Mouse (Mus musculus) gastrocnemius, postnatal 36 days (tissue): ENCODE measurements around the gene Lrrc26. TPM values are rescaled to one million over a fixed set of nuclear protein-coding genes. Genes with fewer than 3 reads are reported as not detected.
A peak's percentile ranks its signal among the peaks of the same experiment; 100 is the strongest.

Experiments
- DNase-seq, 2 experiments: peaks; one replicate each; pipeline ENCODE4 v3.0.0; 2022
- intact Hi-C: fragments of 180-260 bp; cut with DNase I; formaldehyde crosslinking; loops from one replicate; pipeline ENCODE4 v1.15.1; 2025
- total RNA-seq, 2 experiments: library from RNA; stranded (reverse); gene quantifications; 2 replicates each; pipeline ENCODE4 v1.2.3; 2021

Lrrc26 gene
- total RNA-seq, 2 experiments from 2014 or later = not detected

DNA sequence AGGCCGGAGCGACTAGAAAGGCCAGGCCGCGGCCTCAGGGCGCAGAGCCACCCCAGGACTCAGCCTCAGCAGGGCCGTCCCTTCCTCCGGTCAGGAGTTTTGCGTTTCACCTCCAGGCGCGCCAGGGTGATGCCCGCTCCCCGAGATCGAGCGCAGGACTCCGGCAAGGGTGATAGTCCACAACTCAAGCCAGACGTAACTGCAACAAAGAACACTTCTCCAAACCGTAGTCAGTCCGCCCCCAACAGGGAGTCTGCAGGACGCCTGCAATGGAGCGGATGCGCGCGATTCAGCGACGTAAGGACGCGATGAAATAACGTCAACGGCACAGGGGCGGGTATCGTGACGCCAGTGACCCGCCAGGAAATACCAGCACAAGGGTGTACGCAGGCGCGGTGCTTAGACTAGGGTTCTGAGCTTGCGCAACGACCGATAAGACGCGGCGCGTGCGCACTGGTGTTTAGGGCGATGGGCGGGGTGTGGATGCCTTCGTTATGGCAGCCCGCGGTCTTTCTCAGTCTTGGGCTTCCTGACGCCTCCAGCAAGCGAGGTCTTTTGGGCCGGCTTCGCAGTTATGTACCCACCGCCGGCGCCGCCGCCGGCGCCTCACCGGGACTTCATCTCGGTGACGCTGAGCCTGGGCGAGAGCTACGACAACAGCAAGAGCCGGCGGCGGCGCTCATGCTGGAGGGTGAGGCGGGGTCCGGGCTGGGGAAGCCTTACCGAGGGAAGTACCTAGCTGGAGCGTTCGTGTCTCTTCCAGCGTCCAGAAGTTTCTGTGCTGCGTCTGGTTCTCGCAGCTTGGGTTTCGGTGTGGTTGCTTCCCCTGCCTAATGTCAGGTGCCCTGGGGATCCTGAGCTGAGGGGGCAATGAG, 42.8 kb downstream of the Lrrc26 start, which contains the start of gene Man1b1:
Gene Man1b1 (plus strand): TSS at position 53 of the 875 bp plus-strand sequence.
- intact Hi-C loops = loop anchor here (5.0 kb wide), 1 partner anchor 60 kb away; the partner anchor contains the start of genes Anapc2 and Ssna1
- DNase-seq = peak; percentile 98 to 99

DNA sequence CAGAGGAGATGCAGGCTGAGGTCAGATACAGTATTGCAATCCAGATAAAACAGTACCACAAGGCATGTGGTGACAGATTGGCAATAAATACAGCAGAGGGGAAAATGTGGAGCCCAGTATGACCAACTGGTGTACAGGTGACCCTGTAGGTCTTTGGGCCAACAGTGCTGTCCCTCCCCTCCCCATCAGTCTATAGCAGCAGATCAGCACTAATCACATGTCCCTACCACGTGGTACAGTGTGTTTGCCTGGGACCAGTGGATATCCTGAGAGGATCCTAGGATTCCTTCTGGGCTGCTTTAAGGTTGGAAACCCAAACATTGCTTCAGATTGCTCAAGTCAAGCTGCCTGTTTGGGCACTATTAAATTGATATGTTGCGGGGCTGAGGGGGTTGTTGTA, 43.9 kb downstream of the Lrrc26 start:
- intact Hi-C loops = loop anchor here (5.0 kb wide), 1 partner anchor 61 kb away; the partner anchor contains the start of genes Anapc2 and Ssna1
- no peak for DNase-seq

DNA sequence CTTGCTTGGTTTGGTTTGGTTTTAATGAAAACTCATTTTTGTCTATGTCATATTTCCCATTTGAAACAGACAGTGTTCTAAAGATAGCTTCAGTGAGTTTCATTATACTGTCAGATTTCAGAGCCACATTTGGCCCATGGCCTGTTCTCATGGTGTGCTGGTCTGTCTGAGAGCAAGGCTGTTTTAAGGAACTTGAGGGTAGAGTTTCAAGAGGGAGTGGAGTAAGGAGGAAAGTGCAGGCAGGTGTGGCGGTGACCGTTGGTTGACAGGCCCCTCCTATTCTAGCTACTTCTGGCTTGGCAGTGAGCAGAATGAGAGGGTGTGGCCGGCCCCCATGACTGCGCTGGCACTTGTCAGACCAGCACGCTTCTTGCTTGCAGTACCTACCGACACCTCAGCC, 48.6 kb downstream of the Lrrc26 start:
- intact Hi-C loops = no loop called here
- DNase-seq = no peak

Other genes starting within 250 kb of the Lrrc26 start
- 10 to 100 TPM in 1 of 2 experiments, 1 to 10 TPM in 1; 7.9 to 10.7 TPM for gene Nsmf, start 235.6 kb upstream of the Lrrc26 start, total RNA-seq
- under 1 TPM in 1 of 2 experiments, not detected in 1; 0.23 TPM for gene Entpd8, start 209.6 kb upstream of the Lrrc26 start, total RNA-seq
- gene Noxa1, start 194.8 kb upstream of the Lrrc26 start, total RNA-seq = not detected
- 1 to 10 TPM; 5.9 to 6.7 TPM for gene Nrarp, start 109.2 kb upstream of the Lrrc26 start, total RNA-seq
- gene Tor4a, start 93.0 kb upstream of the Lrrc26 start, total RNA-seq = 1 to 10 TPM in 1 of 2 experiments, under 1 TPM in 1; 0.54 to 1.2 TPM
- 10 to 100 TPM; 18.2 to 19.5 TPM for gene Nelfb, start 78.4 kb upstream of the Lrrc26 start, total RNA-seq
- not detected for gene Stpg3, start 75.3 kb upstream of the Lrrc26 start, total RNA-seq
- gene Fam166a, start 71.2 kb upstream of the Lrrc26 start, total RNA-seq = not detected
- 100 to 1,000 TPM; 189 to 229 TPM for gene Tubb4b, start 65.2 kb upstream of the Lrrc26 start, total RNA-seq
- gene Slc34a3, start 55.6 kb upstream of the Lrrc26 start, total RNA-seq = not detected
- gene Rnf224, start 53.1 kb upstream of the Lrrc26 start, total RNA-seq = not detected
- gene Rnf208, start 47.7 kb upstream of the Lrrc26 start, total RNA-seq = under 1 TPM; 0.84 to 0.91 TPM
- not detected for gene Cysrt1, start 47.5 kb upstream of the Lrrc26 start, total RNA-seq
- gene AL732309.1, start 43.1 kb upstream of the Lrrc26 start, total RNA-seq = 1 to 10 TPM in 1 of 2 experiments, under 1 TPM in 1; 0.39 to 1.1 TPM
- gene Tmem203, start 34.5 kb upstream of the Lrrc26 start, total RNA-seq = 10 to 100 TPM; 10.4 to 12.0 TPM
- gene Tprn, start 27.3 kb upstream of the Lrrc26 start, total RNA-seq = 1 to 10 TPM; 3.8 to 4.5 TPM
- gene Ssna1, start 17.5 kb upstream of the Lrrc26 start, total RNA-seq = 10 to 100 TPM; 25.8 to 25.9 TPM
- gene Anapc2, start 17.4 kb upstream of the Lrrc26 start, total RNA-seq = 10 to 100 TPM; 27.0 to 27.8 TPM
- not detected for gene Tmem210, start 1.8 kb upstream of the Lrrc26 start, total RNA-seq
- gene Grin1, start 29.3 kb downstream of the Lrrc26 start, total RNA-seq = not detected
- 10 to 100 TPM; 11.9 to 15.0 TPM for gene Man1b1, start 42.4 kb downstream of the Lrrc26 start, total RNA-seq
- gene Dpp7, start 66.4 kb downstream of the Lrrc26 start, total RNA-seq = 10 to 100 TPM in 1 of 2 experiments, 1 to 10 TPM in 1; 8.7 to 11.9 TPM
- gene Uap1l1, start 75.8 kb downstream of the Lrrc26 start, total RNA-seq = 1 to 10 TPM; 2.2 to 3.4 TPM
- gene Sapcd2, start 82.4 kb downstream of the Lrrc26 start, total RNA-seq = under 1 TPM; 0.10 to 0.26 TPM
- 1 to 10 TPM; 7.2 to 9.5 TPM for gene Entpd2, start 106.0 kb downstream of the Lrrc26 start, total RNA-seq
- gene Npdc1, start 109.4 kb downstream of the Lrrc26 start, total RNA-seq = 10 to 100 TPM; 14.2 to 17.6 TPM
- not detected for gene Fut7, start 133.4 kb downstream of the Lrrc26 start, total RNA-seq
- gene Abca2, start 138.8 kb downstream of the Lrrc26 start, total RNA-seq = 10 to 100 TPM; 12.3 to 16.5 TPM
- gene Clic3, start 166.9 kb downstream of the Lrrc26 start, total RNA-seq = under 1 TPM; 0.35 to 0.46 TPM
- gene Paxx, start 171.2 kb downstream of the Lrrc26 start, total RNA-seq = 10 to 100 TPM; 13.4 to 13.6 TPM
- under 1 TPM in 1 of 2 experiments, not detected in 1; 0.39 TPM for gene Ptgds, start 180.1 kb downstream of the Lrrc26 start, total RNA-seq
- gene Lcn12, start 204.0 kb downstream of the Lrrc26 start, total RNA-seq = not detected
- 10 to 100 TPM; 75.3 to 83.6 TPM for gene Fbxw5, start 210.8 kb downstream of the Lrrc26 start, total RNA-seq
- gene C8g, start 211.8 kb downstream of the Lrrc26 start, total RNA-seq = 1 to 10 TPM; 1.4 to 1.5 TPM